Mouse (Mus musculus): ENCODE measurements around the gene 6030445D17Rik. TPM values are rescaled to one million over a fixed set of nuclear protein-coding genes. Genes with fewer than 3 reads are reported as not detected.

6030445D17Rik gene
- polyA plus RNA-seq, 1 experiment: 0.34 TPM

Other genes starting within 250 kb of the 6030445D17Rik start
- 0.86 and 0.99 TPM in 2 replicates for gene Tcea3, start 214.5 kb upstream of the 6030445D17Rik start, polyA plus RNA-seq (2012; rRNA removed)
- 58.5 and 68.6 TPM in 2 replicates for gene Zfp46, start 177.6 kb upstream of the 6030445D17Rik start, polyA plus RNA-seq (2012; rRNA removed)
- 65.9 and 73.2 TPM in 2 replicates for gene Hnrnpr, start 151.3 kb upstream of the 6030445D17Rik start, polyA plus RNA-seq (2012; rRNA removed)
- 2.5 and 3.4 TPM in 2 replicates for gene Htr1d, start 38.7 kb upstream of the 6030445D17Rik start, polyA plus RNA-seq (2012; rRNA removed)
- 21.6 and 21.9 TPM in 2 replicates for gene Luzp1, start 7.5 kb downstream of the 6030445D17Rik start, polyA plus RNA-seq (2012; rRNA removed)
- gene Kdm1a, start 140.5 kb downstream of the 6030445D17Rik start, polyA plus RNA-seq (2012; rRNA removed): 69.2 and 76.0 TPM in 2 replicates
- not detected in 2 replicates for gene Tex46, start 148.2 kb downstream of the 6030445D17Rik start, polyA plus RNA-seq (2012; rRNA removed)
- gene Lactbl1, start 160.4 kb downstream of the 6030445D17Rik start, polyA plus RNA-seq (2012; rRNA removed): 0.08 and 0.12 TPM in 2 replicates

Measured in frontal cortex, adult 2 months (tissue).